4 mouse cellular contexts compared by ENCODE assay signal in the genomic region with DNA sequence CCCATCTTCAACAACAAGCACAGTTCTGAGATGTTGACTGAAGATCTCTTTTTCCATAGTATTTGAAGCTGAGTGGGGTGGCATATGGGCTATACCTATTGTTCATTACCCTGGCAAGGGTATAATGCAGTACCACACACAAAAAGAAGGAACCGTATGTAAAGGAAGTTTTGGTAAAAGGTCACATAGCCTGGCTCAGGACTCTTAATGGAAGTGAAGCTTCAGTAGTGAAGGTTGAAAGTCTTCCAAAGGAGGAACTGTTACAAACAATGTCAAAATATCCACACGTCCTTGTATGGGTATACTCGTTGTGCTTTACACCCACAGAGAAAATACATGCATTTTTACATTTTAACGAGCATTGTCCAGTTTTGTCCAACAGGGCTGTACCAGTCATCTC.
"Had no signal": no experiment of that assay in that cellular context is flagged by ENCODE, and none has a peak within 500 bp of the region (broad histone marks: within the 10 kb centered on the region; RNA-seq: fewer than 3 reads in every experiment).

No protein-coding gene starts in this region.

- H3K4me1 ChIP-seq: stomach, embryonic 15.5 days had no signal

- H3K4me3 ChIP-seq: neural tube, embryonic 13.5 days; neural tube, embryonic 15.5 days; stomach, embryonic 15.5 days had no signal

- H3K27ac ChIP-seq: neural tube, embryonic 13.5 days; neural tube, embryonic 15.5 days; stomach, embryonic 15.5 days; stomach, postnatal 0 days had no signal

- H3K9me3 ChIP-seq: neural tube, embryonic 13.5 days; neural tube, embryonic 15.5 days; stomach, embryonic 15.5 days had no signal

- H3K9ac ChIP-seq: neural tube, embryonic 13.5 days; neural tube, embryonic 15.5 days; stomach, embryonic 15.5 days had no signal

- H3K4me2 ChIP-seq: neural tube, embryonic 13.5 days; neural tube, embryonic 15.5 days; stomach, embryonic 15.5 days had no signal

- H3K36me3 ChIP-seq: neural tube, embryonic 13.5 days; neural tube, embryonic 15.5 days; stomach, embryonic 15.5 days had no signal

- H3K27me3 ChIP-seq: neural tube, embryonic 13.5 days; neural tube, embryonic 15.5 days; stomach, embryonic 15.5 days had no signal
